Mouse (Mus musculus) bone marrow, adult 2 months (tissue): ENCODE data around the gene Pdzd7. TPM values are rescaled to one million over a fixed set of nuclear protein-coding genes. Genes with fewer than 3 reads are reported as not detected.

Experiments used
- H3K27ac ChIP-seq: fragments of 200-500 bp; 2 replicates; pipeline ENCODE4 v1.5.1; 2012; ENCODE audit warnings: low read depth, mild to moderate bottlenecking, control low read depth, inconsistent platforms, low read length; ENCODE audit not compliant: control insufficient read depth, poor library complexity, insufficient read depth
- H3K4me1 ChIP-seq: fragments of 200-500 bp; 2 replicates; pipeline ENCODE4 v1.6.1; 2011; ENCODE audit warnings: low read length; ENCODE audit not compliant: control insufficient read depth, insufficient read depth
- H3K4me3 ChIP-seq: fragments of 200-500 bp; replicated peaks from 2 replicates; pipeline ENCODE3; 2011; ENCODE audit warnings: mild to moderate bottlenecking, low read depth, low read length, control low read depth; ENCODE audit not compliant: control insufficient read depth
- CTCF ChIP-seq: fragments of 200-500 bp; IDR thresholded peaks from 2 replicates; pipeline ENCODE4 v1.5.1; 2011; ENCODE audit warnings: low read length, control low read depth; ENCODE audit not compliant: control insufficient read depth, insufficient read depth
- POLR2A ChIP-seq: fragments of 200-500 bp; IDR thresholded peaks from 2 replicates; pipeline ENCODE4 v1.6.1; 2011; ENCODE audit warnings: low read depth, mild to moderate bottlenecking, control low read depth, low read length, borderline replicate concordance; ENCODE audit not compliant: control insufficient read depth
- WGBS: fragments of 180-500 bp; shearing (Covaris S2); methylation state at CpG from one replicate; pipeline ENCODE4 v1.1.7; 2018; 5-methylcytosine and 5-hydroxymethylcytosine counted together
- polyA plus RNA-seq: library from polyadenylated mRNA; stranded (reverse); fragments of >200 nt; gene quantifications from 2 replicates; pipeline ENCODE4 v1.2.4, GENCODE M21; 2011; ENCODE audit warnings: low replicate concordance; ENCODE audit not compliant: missing spikeins, insufficient read depth, insufficient read length

Gene Pdzd7
- not detected in 2 replicates for polyA plus RNA-seq

- no peak within 1 kb of the TSS for H3K4me3 ChIP-seq
- 65% methylated on average over 5 of the region's 5 CpGs for WGBS
- H3K4me1 ChIP-seq, result peaks cover 3% of the 10 kb centered on the region
- no peak within 1 kb of the TSS for H3K27ac ChIP-seq
- no peak for TF ChIP-seq CTCF
- no peak for TF ChIP-seq POLR2A
These were observed at the start of gene Pdzd7 for GRCm38 (mm10) chr19:45045651-45046050. Gene Pdzd7, minus strand, starts transcription at chr19:45045717.

GRCm38 (mm10) chr19:45081841-45082550 lies 36.5 kb upstream of the Pdzd7 start:
- Histone ChIP-seq H3K4me3 (no peak overlapping the region), H3K4me1 (peaks cover 1% of the 10 kb centered on the region; the same call in 1 of the 2 replicates), H3K27ac (no peak overlapping the region)
- 16% methylated on average over 11 of the region's 11 CpGs for WGBS
- TF ChIP-seq CTCF (peak; percentile 42; the same call in 1 of the 2 replicates), POLR2A (no peak)

GRCm38 (mm10) chr19:45081279-45081678 lies 35.8 kb upstream of the Pdzd7 start:
- under 1% methylated on average over 5 of the region's 5 CpGs for WGBS
- TF ChIP-seq POLR2A (no peak), CTCF (peak; percentile 74)
- no peak overlapping the region for H3K4me3 ChIP-seq
- no peak overlapping the region for H3K27ac ChIP-seq
- H3K4me1 ChIP-seq, result peaks cover 1% of the 10 kb centered on the region; the same call in 1 of the 2 replicates

- no peak overlapping the region for H3K4me3 ChIP-seq
- H3K4me1 ChIP-seq, result peaks cover 1% of the 10 kb centered on the region; the same call in 1 of the 2 replicates
- H3K27ac ChIP-seq, result no peak overlapping the region
- TF ChIP-seq POLR2A (no peak), CTCF (no peak)
- 5% methylated on average over 17 of the region's 17 CpGs for WGBS
These were observed 35.2 kb upstream of the Pdzd7 start for GRCm38 (mm10) chr19:45080711-45081110.

GRCm38 (mm10) chr19:45079769-45080515 lies 34.4 kb upstream of the Pdzd7 start:
- peaks cover 1% of the 10 kb centered on the region; the same call in 1 of the 2 replicates for H3K4me1 ChIP-seq
- 1% methylated on average over 45 of the region's 45 CpGs for WGBS
- H3K27ac ChIP-seq, result no peak overlapping the region
- no peak overlapping the region for H3K4me3 ChIP-seq
- TF ChIP-seq CTCF (no peak), POLR2A (no peak)

GRCm38 (mm10) chr19:45078971-45079764 lies 33.7 kb upstream of the Pdzd7 start:
- no peak overlapping the region for H3K27ac ChIP-seq
- no peak overlapping the region for H3K4me3 ChIP-seq
- 16% methylated on average over 17 of the region's 17 CpGs for WGBS
- peaks cover 1% of the 10 kb centered on the region; the same call in 1 of the 2 replicates for H3K4me1 ChIP-seq
- TF ChIP-seq POLR2A, result no peak
- TF ChIP-seq CTCF, result no peak

- Histone ChIP-seq H3K27ac (no peak overlapping the region), H3K4me1 (peaks cover 1% of the 10 kb centered on the region; the same call in 1 of the 2 replicates), H3K4me3 (no peak overlapping the region)
- 21% methylated on average over 20 of the region's 20 CpGs for WGBS
- TF ChIP-seq POLR2A (no peak), CTCF (no peak; the same call in 1 of the 2 replicates)
These were observed 32.5 kb upstream of the Pdzd7 start for GRCm38 (mm10) chr19:45077742-45078645.
